Mouse (Mus musculus) limb, embryonic 13.5 days (tissue): ENCODE data around the gene Glod5. TPM values are rescaled to one million over a fixed set of nuclear protein-coding genes. Genes with fewer than 3 reads are reported as not detected.

Experiments
- ATAC-seq: fragments of 200-750 bp; cut with Nextera tagmentation; 2 replicates; pipeline ENCODE4 v1.8.0; 2017; ENCODE audit warnings: low read depth, moderate number of reproducible peaks, moderate TSS enrichment; ENCODE audit not compliant: low FRiP score
- H3K27ac ChIP-seq: fragments of 300-500 bp; sonication (generic); 2 replicates; pipeline ENCODE4 v1.5.1; 2015; ENCODE audit warnings: inconsistent platforms, mild to moderate bottlenecking, moderate library complexity
- H3K27me3 ChIP-seq: fragments of 300-500 bp; sonication (generic); 2 replicates; pipeline ENCODE4 v1.6.1; 2015; ENCODE audit warnings: mild to moderate bottlenecking, inconsistent platforms
- H3K36me3 ChIP-seq: fragments of 300-500 bp; sonication (generic); 2 replicates; pipeline ENCODE4 v1.6.1; 2015; ENCODE audit warnings: inconsistent platforms, mild to moderate bottlenecking, moderate library complexity
- H3K4me1 ChIP-seq: fragments of 300-500 bp; sonication (generic); 2 replicates; pipeline ENCODE4 v1.6.1; 2015; ENCODE audit warnings: inconsistent platforms
- H3K4me2 ChIP-seq: fragments of 300-500 bp; sonication (generic); replicated peaks from 2 replicates; pipeline ENCODE4 v1.6.1; 2015; ENCODE audit warnings: inconsistent platforms, mild to moderate bottlenecking, moderate library complexity
- H3K4me3 ChIP-seq: fragments of 300-500 bp; sonication (generic); 2 replicates; pipeline ENCODE4 v1.5.1; 2015; ENCODE audit warnings: moderate library complexity, mild to moderate bottlenecking, inconsistent platforms
- H3K9ac ChIP-seq: fragments of 300-500 bp; sonication (generic); 2 replicates; pipeline ENCODE4 v1.6.1; 2015; ENCODE audit warnings: mild to moderate bottlenecking, inconsistent platforms
- H3K9me3 ChIP-seq: fragments of 300-500 bp; sonication (generic); 2 replicates; pipeline ENCODE4 v1.6.1; 2016; ENCODE audit warnings: inconsistent platforms
- WGBS: fragments of 180-500 bp; shearing (Covaris S2); methylation state at CpG from one replicate; pipeline ENCODE4 v1.1.7; 2015; 5-methylcytosine and 5-hydroxymethylcytosine counted together
- polyA plus RNA-seq: library from polyadenylated mRNA; unstranded; fragments of >200 nt; fragmentation: Nextera tagmentation; extraction: Ambion mirVana; gene quantifications from 2 replicates; pipeline ENCODE4 v1.2.1, GENCODE M21; 2015

The Glod5 gene
- polyA plus RNA-seq, 1 experiment from 2014 or later = not detected

GRCm38 (mm10) chrX:8002971-8003370 is 15.3 kb downstream of the Glod5 start:
- ATAC-seq = no peak
- 49% methylated on average over 4 of the region's 4 CpGs for WGBS

GRCm38 (mm10) chrX:8002001-8002400 is 16.3 kb downstream of the Glod5 start:
- 33% methylated on average over 5 of the region's 5 CpGs for WGBS
- H3K9me3 ChIP-seq = no peaks in the 10 kb centered on the region
- H3K4me2 ChIP-seq = no peak overlapping the region
- ATAC-seq = no peak
- no peak overlapping the region for H3K27ac ChIP-seq
- no peak overlapping the region for H3K9ac ChIP-seq
- H3K36me3 ChIP-seq = no peaks in the 10 kb centered on the region
- H3K4me1 ChIP-seq = no peaks in the 10 kb centered on the region
- H3K27me3 ChIP-seq = no peaks in the 10 kb centered on the region
- H3K4me3 ChIP-seq = no peak overlapping the region

More at GRCm38 (mm10) chrX:8002971-8003370, 15.3 kb downstream of the Glod5 start:
- Histone ChIP-seq H3K4me2 (no peak overlapping the region), H3K9ac (no peak overlapping the region), H3K27me3 (no peaks in the 10 kb centered on the region), H3K9me3 (no peaks in the 10 kb centered on the region), H3K4me3 (no peak overlapping the region), H3K4me1 (no peaks in the 10 kb centered on the region), H3K27ac (no peak overlapping the region), H3K36me3 (no peaks in the 10 kb centered on the region)

- no peak overlapping the region for H3K9ac ChIP-seq
- H3K27ac ChIP-seq = no peak overlapping the region
- no peaks in the 10 kb centered on the region for H3K36me3 ChIP-seq
- H3K4me3 ChIP-seq = no peak overlapping the region
- ATAC-seq = no peak
- no peaks in the 10 kb centered on the region for H3K27me3 ChIP-seq
- no peak overlapping the region for H3K4me2 ChIP-seq
- 84% methylated on average over 3 of the region's 3 CpGs for WGBS
- H3K9me3 ChIP-seq = no peaks in the 10 kb centered on the region
- no peaks in the 10 kb centered on the region for H3K4me1 ChIP-seq
Observed at GRCm38 (mm10) chrX:8000546-8001192, 17.6 kb downstream of the Glod5 start.

GRCm38 (mm10) chrX:7993068-7993735 is 25.1 kb downstream of the Glod5 start:
- Histone ChIP-seq H3K4me2 (no peak overlapping the region), H3K36me3 (no peaks in the 10 kb centered on the region), H3K27ac (no peak overlapping the region), H3K4me1 (no peaks in the 10 kb centered on the region), H3K9me3 (no peaks in the 10 kb centered on the region), H3K9ac (no peak overlapping the region), H3K4me3 (no peak overlapping the region), H3K27me3 (no peaks in the 10 kb centered on the region)
- no peak for ATAC-seq
- WGBS = 69% methylated on average over 10 of the region's 10 CpGs

GRCm38 (mm10) chrX:7992379-7993067 is 25.8 kb downstream of the Glod5 start:
- no peak for ATAC-seq
- 64% methylated on average over 8 of the region's 8 CpGs for WGBS
- H3K9ac ChIP-seq = no peak overlapping the region
- no peak overlapping the region for H3K27ac ChIP-seq
- no peaks in the 10 kb centered on the region for H3K27me3 ChIP-seq
- H3K4me3 ChIP-seq = no peak overlapping the region
- H3K36me3 ChIP-seq = no peaks in the 10 kb centered on the region
- no peaks in the 10 kb centered on the region for H3K9me3 ChIP-seq
- H3K4me1 ChIP-seq = no peaks in the 10 kb centered on the region
- no peak overlapping the region for H3K4me2 ChIP-seq

- Histone ChIP-seq H3K4me3 (no peak overlapping the region), H3K4me2 (no peak overlapping the region), H3K9me3 (no peaks in the 10 kb centered on the region), H3K27me3 (no peaks in the 10 kb centered on the region), H3K4me1 (no peaks in the 10 kb centered on the region), H3K27ac (no peak overlapping the region), H3K9ac (no peak overlapping the region), H3K36me3 (no peaks in the 10 kb centered on the region)
- ATAC-seq = no peak
- WGBS = 87% methylated on average over 7 of the region's 7 CpGs
Observed at GRCm38 (mm10) chrX:7981368-7981767, 36.9 kb downstream of the Glod5 start.

- Histone ChIP-seq H3K36me3 (no peaks in the 10 kb centered on the region), H3K27ac (no peak within 1 kb of the TSS), H3K27me3 (no peaks in the 10 kb centered on the region), H3K4me3 (no peak within 1 kb of the TSS), H3K4me1 (no peaks in the 10 kb centered on the region), H3K4me2 (no peak within 1 kb of the TSS), H3K9ac (no peak within 1 kb of the TSS), H3K9me3 (no peaks in the 10 kb centered on the region)
- WGBS = 84% methylated on average over 11 of the region's 11 CpGs
- no peak for ATAC-seq
Observed at GRCm38 (mm10) chrX:7977892-7978291, 40.4 kb downstream of the Glod5 start, which contains the start of gene Gata1. TSS of gene Gata1 (minus strand) at chrX:7978071.

- no peaks in the 10 kb centered on the region for H3K9me3 ChIP-seq
- no peak overlapping the region for H3K9ac ChIP-seq
- H3K36me3 ChIP-seq = no peaks in the 10 kb centered on the region
- H3K27me3 ChIP-seq = no peaks in the 10 kb centered on the region
- 83% methylated on average over 4 of the region's 4 CpGs for WGBS
- no peak overlapping the region for H3K27ac ChIP-seq
- no peaks in the 10 kb centered on the region for H3K4me1 ChIP-seq
- H3K4me3 ChIP-seq = no peak overlapping the region
- no peak for ATAC-seq
- H3K4me2 ChIP-seq = no peak overlapping the region
Observed at GRCm38 (mm10) chrX:7971292-7971691, 47.0 kb downstream of the Glod5 start.

- H3K4me2 ChIP-seq = no peak overlapping the region
- H3K27ac ChIP-seq = no peak overlapping the region
- no peaks in the 10 kb centered on the region for H3K4me1 ChIP-seq
- no peaks in the 10 kb centered on the region for H3K27me3 ChIP-seq
- 71% methylated on average over 3 of the region's 3 CpGs for WGBS
- no peak for ATAC-seq
- H3K4me3 ChIP-seq = no peak overlapping the region
- no peaks in the 10 kb centered on the region for H3K36me3 ChIP-seq
- H3K9ac ChIP-seq = no peak overlapping the region
- H3K9me3 ChIP-seq = no peaks in the 10 kb centered on the region
Observed at GRCm38 (mm10) chrX:7968899-7969298, 49.4 kb downstream of the Glod5 start.

GRCm38 (mm10) chrX:7968226-7968625 is 50.1 kb downstream of the Glod5 start:
- Histone ChIP-seq H3K4me2 (no peak overlapping the region), H3K4me3 (no peak overlapping the region), H3K27ac (no peak overlapping the region), H3K36me3 (no peaks in the 10 kb centered on the region), H3K9ac (no peak overlapping the region), H3K9me3 (no peaks in the 10 kb centered on the region), H3K4me1 (no peaks in the 10 kb centered on the region), H3K27me3 (no peaks in the 10 kb centered on the region)
- 87% methylated on average over 8 of the region's 8 CpGs for WGBS
- ATAC-seq = no peak

- Histone ChIP-seq H3K4me1 (no peaks in the 10 kb centered on the region), H3K9me3 (no peaks in the 10 kb centered on the region), H3K9ac (no peak overlapping the region), H3K27ac (no peak overlapping the region), H3K4me2 (no peak overlapping the region), H3K36me3 (no peaks in the 10 kb centered on the region), H3K27me3 (no peaks in the 10 kb centered on the region), H3K4me3 (no peak overlapping the region)
- no peak for ATAC-seq
- WGBS = 68% methylated on average over 8 of the region's 9 CpGs
Observed at GRCm38 (mm10) chrX:7967596-7968201, 50.6 kb downstream of the Glod5 start.

GRCm38 (mm10) chrX:7966161-7966560 is 52.1 kb downstream of the Glod5 start:
- no peak for ATAC-seq
- H3K27me3 ChIP-seq = no peaks in the 10 kb centered on the region
- H3K4me2 ChIP-seq = no peak overlapping the region
- no peaks in the 10 kb centered on the region for H3K4me1 ChIP-seq
- H3K9ac ChIP-seq = no peak overlapping the region
- H3K36me3 ChIP-seq = no peaks in the 10 kb centered on the region
- H3K9me3 ChIP-seq = no peaks in the 10 kb centered on the region
- H3K4me3 ChIP-seq = no peak overlapping the region
- WGBS = 79% methylated on average over 4 of the region's 4 CpGs
- no peak overlapping the region for H3K27ac ChIP-seq
